Mouse (Mus musculus) G1E (cell line): ENCODE measurements at regions not wholly inside any gene's neighbourhood (a gene's known extent, or its start where the extent isn't known, plus 50 kb on each side); places are given as distances from the start of the nearest gene placed in this dataset.

Experiments
- CTCF ChIP-seq: IDR thresholded peaks from 2 replicates; pipeline ENCODE4 v1.5.1; 2012; ENCODE audit warnings: low read depth, low read length, inconsistent platforms, mixed read lengths
- TAL1 ChIP-seq: conservative IDR thresholded peaks from 2 replicates; pipeline ENCODE4 v1.6.1; 2012; ENCODE audit warnings: low read depth, low read length, inconsistent platforms, mixed read lengths

- TF ChIP-seq CTCF, result no peak
- no peak for TF ChIP-seq TAL1
These were observed 137.4 kb upstream of the Thpo start for GRCm38 (mm10) chr16:20871726-20872125.
